Mouse (Mus musculus): Measurements from ENCODE around the gene Gm20388.

- TF ChIP-seq CTCF (IDR thresholded peaks at IDR 0.05; ENCODE audit: insufficient read depth, low read depth, low read length) (no peak), POLR2A (IDR thresholded peaks at IDR 0.05; ENCODE audit: insufficient read depth, low read depth, low read length) (no peak)
These were observed 3344.5 kb downstream of the Gm20388 start for GRCm38 (mm10) chr8:123255170-123255569.

All from olfactory bulb, adult 2 months (tissue).